Comparison of ENCODE assay signal across 10 mouse cellular contexts in the genomic region with DNA sequence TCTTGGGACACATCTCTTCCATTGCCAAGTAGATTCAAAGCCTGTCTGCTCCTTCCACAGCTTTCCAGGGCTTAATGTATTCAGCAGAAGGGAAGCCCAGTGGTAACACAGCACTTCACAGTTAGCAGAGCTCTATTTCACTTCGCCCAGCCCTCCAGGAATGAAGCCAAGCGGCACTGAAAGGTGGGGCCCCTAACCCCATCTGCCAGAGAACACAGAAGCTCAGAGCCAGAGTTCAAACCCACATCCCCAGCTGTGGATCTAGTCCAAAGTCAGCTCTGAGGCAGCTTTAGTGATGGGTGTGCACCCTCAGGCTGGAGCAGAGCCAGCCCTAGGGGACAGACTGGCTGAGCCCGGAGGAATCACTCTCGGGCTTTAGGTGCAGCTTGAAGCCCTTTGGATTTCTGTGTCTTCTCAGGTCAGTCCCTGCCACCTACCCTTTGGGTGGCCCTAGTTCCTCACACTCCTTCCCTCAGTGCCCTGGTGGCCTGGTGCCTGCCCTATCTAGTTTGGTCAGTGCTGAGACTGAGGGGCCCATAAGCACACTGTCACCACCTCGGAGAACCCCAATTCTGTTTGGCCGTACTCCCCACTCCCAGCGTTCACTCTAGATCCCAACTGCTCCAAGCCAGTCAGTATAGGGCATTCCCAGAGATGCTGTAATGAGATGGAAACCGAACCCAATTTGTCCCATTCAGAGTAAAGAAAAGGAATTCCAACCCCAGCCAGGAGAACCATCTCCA. TPM values are rescaled to one million over a fixed set of nuclear protein-coding genes. Genes with fewer than 3 reads are reported as not detected.
DNase-seq lines count a peak whose midpoint lies in the region; ATAC-seq and TF ChIP-seq lines count a peak whose summit lies in the region.
"Had no signal": no experiment of that assay in that cellular context is flagged by ENCODE, and none has a peak within 500 bp of the region (broad histone marks: within the 10 kb centered on the region; RNA-seq: fewer than 3 reads in every experiment).

No protein-coding gene starts in this region.

- H3K27ac ChIP-seq in forebrain, embryonic 13.5 days = 0 out of 2 replicates have a peak overlapping the region, but pooled peaks have one; percentile 25
- H3K27ac ChIP-seq in forebrain, embryonic 10.5 days = no peak overlapping the region
- peak overlapping the region; percentile 93 for H3K27ac ChIP-seq in embryonic fibroblast, embryonic 13.5 days (ENCODE audit: insufficient read depth, low read length)
- peak overlapping the region; percentile 89 for H3K27ac ChIP-seq in limb, embryonic 15.5 days

- ATAC-seq in forebrain, embryonic 13.5 days = peak; percentile 30; the same call in 1 of the 2 replicates
- ATAC-seq in hematopoietic stem cell, adult 5-6 weeks (replicated peaks in 1 of 2; ENCODE audit: insufficient read depth in 1 of 2, low FRiP score in 2 of 2, low TSS enrichment in 1 of 2, low read depth in 1 of 2, poor library complexity in 2 of 2, severe bottlenecking in 2 of 2) = peak; percentile 26 to 29; a peak in 3 of 4 replicates
- ATAC-seq in limb, embryonic 15.5 days (ENCODE audit: insufficient number of reproducible peaks, low FRiP score, low TSS enrichment, low read depth) = peak; percentile 63
- no peak for ATAC-seq in monocyte, adult 5-6 weeks (replicated peaks; ENCODE audit: insufficient number of reproducible peaks, low FRiP score, low TSS enrichment, poor library complexity, severe bottlenecking)

- no peak overlapping the region for H3K9ac ChIP-seq in forebrain, embryonic 13.5 days
- H3K9ac ChIP-seq in limb, embryonic 15.5 days = no peak overlapping the region

- 74% methylated on average over 8 of the region's 8 CpGs for WGBS in forebrain, embryonic 13.5 days
- WGBS in forebrain, embryonic 10.5 days = 84% methylated on average over 8 of the region's 8 CpGs
- WGBS in limb, embryonic 15.5 days = 45% methylated on average over 8 of the region's 8 CpGs

- peaks cover 19% of the 10 kb centered on the region for H3K4me1 ChIP-seq in forebrain, embryonic 13.5 days
- H3K4me1 ChIP-seq in forebrain, embryonic 10.5 days = peaks cover 17% of the 10 kb centered on the region
- peaks cover 22% of the 10 kb centered on the region for H3K4me1 ChIP-seq in embryonic fibroblast, embryonic 13.5 days (ENCODE audit: control insufficient read depth, insufficient read depth, low read length)
- H3K4me1 ChIP-seq in limb, embryonic 15.5 days = peaks cover 42% of the 10 kb centered on the region

- no peak overlapping the region; the same call in 1 of the 2 replicates for H3K4me2 ChIP-seq in forebrain, embryonic 13.5 days
- peak overlapping the region; percentile 8; the same call in 1 of the 2 replicates for H3K4me2 ChIP-seq in limb, embryonic 15.5 days

- H3K4me3 ChIP-seq in forebrain, embryonic 13.5 days = no peak overlapping the region
- no peak overlapping the region for H3K4me3 ChIP-seq in forebrain, embryonic 10.5 days
- no peak overlapping the region for H3K4me3 ChIP-seq in embryonic fibroblast, embryonic 13.5 days (ENCODE audit: insufficient read depth, low read length)
- H3K4me3 ChIP-seq in limb, embryonic 15.5 days = no peak overlapping the region
- H3K4me3 ChIP-seq: erythroblast, embryonic 14.5 days had no signal

- H3K9me3 ChIP-seq in forebrain, embryonic 13.5 days (replicated peaks) = no peaks in the 10 kb centered on the region
- H3K9me3 ChIP-seq in forebrain, embryonic 10.5 days = no peaks in the 10 kb centered on the region
- no peaks in the 10 kb centered on the region for H3K9me3 ChIP-seq in limb, embryonic 15.5 days

- 0 out of 2 replicates have a peak, but pooled peaks have one; percentile 11 for TF ChIP-seq POLR2A in embryonic fibroblast, embryonic 13.5 days (IDR thresholded peaks at IDR 0.05; ENCODE audit: low read depth, low read length)

- no peaks in the 10 kb centered on the region for H3K36me3 ChIP-seq in forebrain, embryonic 13.5 days (ENCODE audit: poor library complexity, severe bottlenecking)
- H3K36me3 ChIP-seq in forebrain, embryonic 10.5 days (replicated peaks) = no peaks in the 10 kb centered on the region
- H3K36me3 ChIP-seq in limb, embryonic 15.5 days = no peaks in the 10 kb centered on the region

- no peaks in the 10 kb centered on the region for H3K27me3 ChIP-seq in forebrain, embryonic 13.5 days
- no peaks in the 10 kb centered on the region for H3K27me3 ChIP-seq in forebrain, embryonic 10.5 days (ENCODE audit: poor library complexity, severe bottlenecking)
- no peaks in the 10 kb centered on the region for H3K27me3 ChIP-seq in limb, embryonic 15.5 days
- H3K27me3 ChIP-seq: CH12.LX had no signal

- no peak for DNase-seq in forebrain, embryonic 10.5 days (ENCODE audit: extremely low spot score, low spot score)
- peak; percentile 66 for DNase-seq in thymus, postnatal 4 days
- DNase-seq in layer of hippocampus, postnatal 25 days (ENCODE audit: extremely low spot score in 1 of 2, low spot score in 1 of 2) = no peak

- TF ChIP-seq CTCF in embryonic fibroblast, embryonic 13.5 days (IDR thresholded peaks at IDR 0.05; ENCODE audit: borderline replicate concordance, insufficient read depth, low read length) = no peak

RNA-seq across cellular contexts. Expression of gene Lrrc32, which starts 34.2 kb away (rescaled TPM):
- polyA plus RNA-seq in forebrain, embryonic 13.5 days (2015; fragmentation: Nextera tagmentation; extraction: Ambion mirVana) = 1.8 and 2.1 TPM in 2 replicates
- polyA plus RNA-seq in forebrain, embryonic 10.5 days (2016; fragmentation: Nextera tagmentation; extraction: Ambion mirVana) = 4.7 and 4.8 TPM in 2 replicates
- polyA plus RNA-seq in embryonic fibroblast, embryonic 13.5 days (2011; ENCODE audit: insufficient read length, low read depth, missing spikeins) = 95.5 and 220 TPM in 2 replicates
- 0.06 and 0.69 TPM in 2 replicates for total RNA-seq in hematopoietic stem cell, adult 5-6 weeks (2017)
- polyA plus RNA-seq in limb, embryonic 15.5 days (2015; fragmentation: Nextera tagmentation; extraction: Ambion mirVana) = 8.4 and 8.8 TPM in 2 replicates
- total RNA-seq in layer of hippocampus, postnatal 25 days (2021) = 1 to 10 TPM; 2.7 to 3.8 TPM
- 0.10 TPM in 1 of 3 replicates, not detected in the others for total RNA-seq in monocyte, adult 5-6 weeks (2017)
